Mouse (Mus musculus) 3T3-L1 (cell line): ENCODE measurements around the gene Bcl7a.

ENCODE experiments used
- DNase-seq: peaks from one replicate; pipeline ENCODE4 v3.0.0-alpha.2; 2015; ENCODE audit warnings: low read depth, low spot score

Gene Bcl7a

GRCm38 (mm10) chr5:123377120-123377955 is 33.7 kb downstream of the Bcl7a start:
- peak; percentile 76 for DNase-seq

GRCm38 (mm10) chr5:123378712-123379111 is 35.1 kb downstream of the Bcl7a start:
- no peak for DNase-seq

GRCm38 (mm10) chr5:123379504-123379931 is 35.9 kb downstream of the Bcl7a start:
- no peak for DNase-seq

- no peak for DNase-seq
Observed at GRCm38 (mm10) chr5:123381968-123382367, 38.3 kb downstream of the Bcl7a start.

- no peak for DNase-seq
Observed at GRCm38 (mm10) chr5:123382686-123383085, 39.1 kb downstream of the Bcl7a start.

- no peak for DNase-seq
Observed at GRCm38 (mm10) chr5:123388452-123388851, 44.8 kb downstream of the Bcl7a start.

- DNase-seq, result no peak
Observed at GRCm38 (mm10) chr5:123390536-123391441, 47.2 kb downstream of the Bcl7a start.

GRCm38 (mm10) chr5:123391442-123391809 is 47.8 kb downstream of the Bcl7a start:
- no peak for DNase-seq

- DNase-seq, result peak; percentile 69
Observed at GRCm38 (mm10) chr5:123393786-123394302, 50.2 kb downstream of the Bcl7a start.

GRCm38 (mm10) chr5:123394303-123394956 is 50.8 kb downstream of the Bcl7a start, which contains the start of gene Mlxip:
Gene Mlxip, plus strand, starts transcription at chr5:123394798.
- DNase-seq, result peak; percentile 97

- DNase-seq, result peak; percentile 42
Observed at GRCm38 (mm10) chr5:123394957-123395881, 51.6 kb downstream of the Bcl7a start.

GRCm38 (mm10) chr5:123396901-123397464 is 53.3 kb downstream of the Bcl7a start:
- DNase-seq, result no peak

- DNase-seq, result no peak
Observed at GRCm38 (mm10) chr5:123397786-123398185, 54.2 kb downstream of the Bcl7a start.

GRCm38 (mm10) chr5:123398856-123399498 is 55.3 kb downstream of the Bcl7a start:
- DNase-seq, result no peak

GRCm38 (mm10) chr5:123404480-123404879 is 60.8 kb downstream of the Bcl7a start:
- DNase-seq, result peak; percentile 38

GRCm38 (mm10) chr5:123406952-123407351 is 63.3 kb downstream of the Bcl7a start:
- no peak for DNase-seq

GRCm38 (mm10) chr5:123408176-123408575 is 64.5 kb downstream of the Bcl7a start:
- DNase-seq, result no peak

- no peak for DNase-seq
Observed at GRCm38 (mm10) chr5:123412193-123412592, 68.6 kb downstream of the Bcl7a start.

GRCm38 (mm10) chr5:123413866-123414363 is 70.3 kb downstream of the Bcl7a start:
- DNase-seq, result no peak
